Mouse (Mus musculus): ENCODE data around the gene Nfatc4.

- TF ChIP-seq CTCF (IDR thresholded peaks at IDR 0.05; ENCODE audit: low read depth, low read length), result no peak
- no peak for TF ChIP-seq POLR2AphosphoS5 (IDR thresholded peaks at IDR 0.05; ENCODE audit: insufficient replicate concordance, low read depth, low read length)
- TF ChIP-seq GATA1 (IDR thresholded peaks at IDR 0.05; ENCODE audit: borderline replicate concordance, low read length), result no peak
- TF ChIP-seq TAL1 (conservative IDR thresholded peaks at IDR 0.05; ENCODE audit: low read depth, low read length), result no peak
- TF ChIP-seq GATA2 (IDR thresholded peaks at IDR 0.05; ENCODE audit: borderline replicate concordance, low read depth, low read length), result no peak
Measured at GRCm38 (mm10) chr14:55882171-55882641, 59.3 kb downstream of the Nfatc4 start.

All from G1E (cell line).